Mouse (Mus musculus): ENCODE data around the gene Pcdh17.

GRCm38 (mm10) chr14:84443761-84444160, 398 bp downstream of the Pcdh17 start:
- TF ChIP-seq CTCF (IDR thresholded peaks at IDR 0.05; ENCODE audit: low read depth): no peak
- no peak for TF ChIP-seq EP300 (IDR thresholded peaks at IDR 0.05; ENCODE audit: low read depth)

Measured in heart, postnatal 0 days (tissue).